Mouse (Mus musculus) monocyte, adult 5-6 weeks (primary cell): ENCODE data around the gene Adamts17. TPM values are rescaled to one million over a fixed set of nuclear protein-coding genes. Genes with fewer than 3 reads are reported as not detected.

Experiments
- ATAC-seq: fragments of 153-309, 156-312 bp; replicated peaks from 2 replicates; pipeline ENCODE4 v1.8.0; 2017; ENCODE audit warnings: mild to moderate bottlenecking; ENCODE audit not compliant: low TSS enrichment, insufficient number of reproducible peaks, severe bottlenecking, poor library complexity, low FRiP score
- total RNA-seq: library from RNA; stranded (forward); fragments of 200-1000, 200-491, 200-594 nt; gene quantifications from 3 replicates; pipeline ENCODE4 v1.2.3, GENCODE M21; 2017

The Adamts17 gene
- total RNA-seq, 1 experiment from 2014 or later = not detected

GRCm38 (mm10) chr7:66955978-66956377, 116.4 kb downstream of the Adamts17 start:
- no peak for ATAC-seq

GRCm38 (mm10) chr7:66957764-66958163, 118.2 kb downstream of the Adamts17 start:
- no peak for ATAC-seq

GRCm38 (mm10) chr7:66960246-66961033, 120.9 kb downstream of the Adamts17 start:
- ATAC-seq = no peak

- no peak for ATAC-seq
Observed at GRCm38 (mm10) chr7:66962736-66963135, 123.2 kb downstream of the Adamts17 start.

GRCm38 (mm10) chr7:66963541-66963940, 124.0 kb downstream of the Adamts17 start:
- no peak for ATAC-seq

GRCm38 (mm10) chr7:66966541-66967205, 127.1 kb downstream of the Adamts17 start:
- no peak for ATAC-seq

- no peak for ATAC-seq
Observed at GRCm38 (mm10) chr7:66967206-66967919, 127.8 kb downstream of the Adamts17 start.

GRCm38 (mm10) chr7:66968661-66969060, 129.1 kb downstream of the Adamts17 start:
- no peak for ATAC-seq

- ATAC-seq = no peak
Observed at GRCm38 (mm10) chr7:66969199-66969598, 129.7 kb downstream of the Adamts17 start.

GRCm38 (mm10) chr7:66970235-66970634, 130.7 kb downstream of the Adamts17 start:
- ATAC-seq = no peak

- no peak for ATAC-seq
Observed at GRCm38 (mm10) chr7:66970974-66971373, 131.4 kb downstream of the Adamts17 start.

GRCm38 (mm10) chr7:66974859-66975258, 135.3 kb downstream of the Adamts17 start:
- ATAC-seq = no peak

- no peak for ATAC-seq
Observed at GRCm38 (mm10) chr7:66976371-66976770, 136.8 kb downstream of the Adamts17 start.

GRCm38 (mm10) chr7:66981591-66981990, 142.1 kb downstream of the Adamts17 start:
- no peak for ATAC-seq

GRCm38 (mm10) chr7:66982084-66982483, 142.5 kb downstream of the Adamts17 start:
- no peak for ATAC-seq

- ATAC-seq = no peak
Observed at GRCm38 (mm10) chr7:66987671-66988070, 148.1 kb downstream of the Adamts17 start.

- no peak for ATAC-seq
Observed at GRCm38 (mm10) chr7:66988441-66988840, 148.9 kb downstream of the Adamts17 start.

- ATAC-seq = no peak
Observed at GRCm38 (mm10) chr7:66989357-66990045, 150.0 kb downstream of the Adamts17 start.

- ATAC-seq = no peak
Observed at GRCm38 (mm10) chr7:66998821-66999220, 159.3 kb downstream of the Adamts17 start.
